20 mouse cellular contexts compared by ENCODE assay signal in the genomic region with DNA sequence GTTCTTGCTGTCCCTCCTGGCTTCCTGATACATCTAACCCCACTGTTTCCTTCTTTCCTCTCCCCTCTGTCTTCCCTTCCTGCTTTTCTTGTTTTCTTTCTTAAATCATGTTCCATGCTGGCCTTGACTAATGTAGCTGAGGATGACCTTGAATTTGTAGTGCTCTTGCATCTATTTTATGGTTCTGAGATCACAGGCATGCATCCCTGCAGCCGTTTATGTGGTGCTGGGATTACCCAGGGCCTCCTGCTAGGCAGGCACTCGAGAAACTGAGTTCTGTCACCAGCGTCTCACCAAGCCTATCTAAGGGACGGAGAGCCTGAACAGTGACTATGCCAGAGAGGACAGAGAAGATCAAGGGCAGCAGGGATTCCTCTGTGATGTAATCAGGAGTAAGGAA.
"Had no signal": no experiment of that assay in that cellular context is flagged by ENCODE, and none has a peak within 500 bp of the region (broad histone marks: within the 10 kb centered on the region; RNA-seq: fewer than 3 reads in every experiment).

No protein-coding gene starts in this region.

- DNase-seq: kidney, adult 9 months; kidney, postnatal 14 days; layer of hippocampus, adult 9-11 months; liver; lung, adult 18-20 months; lung, postnatal 10 days; lung, postnatal 36 days; thymus, postnatal 25 days had no signal

- H3K27me3 ChIP-seq: limb, embryonic 13.5 days; liver, embryonic 12.5 days; liver, embryonic 15.5 days; lung, embryonic 15.5 days; megakaryocyte, embryonic 14.5 days; midbrain, embryonic 13.5 days; neural tube, embryonic 13.5 days had no signal

- H3K27ac ChIP-seq: layer of hippocampus, adult 2 months; limb, embryonic 10.5 days; limb, embryonic 13.5 days; liver, embryonic 12.5 days; liver, embryonic 15.5 days; lung, embryonic 15.5 days; midbrain, embryonic 10.5 days; midbrain, embryonic 13.5 days; neural tube, embryonic 13.5 days had no signal

- ATAC-seq: liver, embryonic 12.5 days; midbrain, embryonic 13.5 days; midbrain, embryonic 16.5 days had no signal

- H3K9me3 ChIP-seq: limb, embryonic 10.5 days; limb, embryonic 13.5 days; liver, embryonic 12.5 days; liver, embryonic 15.5 days; lung, embryonic 15.5 days; midbrain, embryonic 10.5 days; midbrain, embryonic 13.5 days; neural tube, embryonic 13.5 days had no signal

- H3K4me3 ChIP-seq: layer of hippocampus, adult 2 months; limb, embryonic 10.5 days; limb, embryonic 13.5 days; liver, embryonic 12.5 days; liver, embryonic 15.5 days; lung, embryonic 15.5 days; megakaryocyte, embryonic 14.5 days; midbrain, embryonic 10.5 days; midbrain, embryonic 13.5 days; myocyte; neural tube, embryonic 13.5 days had no signal

- H3K9ac ChIP-seq: limb, embryonic 13.5 days; liver, embryonic 12.5 days; liver, embryonic 15.5 days; lung, embryonic 15.5 days; midbrain, embryonic 13.5 days; neural tube, embryonic 13.5 days had no signal

- H3K4me2 ChIP-seq: limb, embryonic 13.5 days; liver, embryonic 12.5 days; liver, embryonic 15.5 days; lung, embryonic 15.5 days; midbrain, embryonic 13.5 days; neural tube, embryonic 13.5 days had no signal

- H3K36me3 ChIP-seq: lung, embryonic 15.5 days had no signal
